Mouse (Mus musculus): ENCODE results near the gene Mccc1. TPM values are rescaled to one million over a fixed set of nuclear protein-coding genes. Genes with fewer than 3 reads are reported as not detected.

The Mccc1 gene
- polyA plus RNA-seq, 1 experiment from 2014 or later, result 37.6 TPM

GRCm38 (mm10) chr3:35954901-35955575 is 45.4 kb downstream of the Mccc1 start:
- DNase-seq (ENCODE audit: low spot score), result no peak
- Histone ChIP-seq H3K9me3 (replicated peaks) (no peaks in the 10 kb centered on the region), H3K27ac (replicated peaks) (no peak overlapping the region), H3K27me3 (ENCODE audit: low read depth, poor library complexity, severe bottlenecking) (no peaks in the 10 kb centered on the region), H3K36me3 (peaks cover 19% of the 10 kb centered on the region), H3K4me1 (no peaks in the 10 kb centered on the region), H3K4me3 (no peak overlapping the region)
- WGBS, result 93% methylated on average over 11 of the region's 11 CpGs

- Histone ChIP-seq H3K36me3 (peaks cover 9% of the 10 kb centered on the region; the same call in 1 of the 2 replicates), H3K27ac (replicated peaks) (no peak overlapping the region), H3K9me3 (replicated peaks) (no peaks in the 10 kb centered on the region), H3K4me1 (no peaks in the 10 kb centered on the region), H3K4me3 (no peak overlapping the region), H3K27me3 (ENCODE audit: low read depth, poor library complexity, severe bottlenecking) (no peaks in the 10 kb centered on the region)
- 88% methylated on average over 6 of the region's 6 CpGs for WGBS
- no peak for DNase-seq (ENCODE audit: low spot score)
Measured at GRCm38 (mm10) chr3:35953816-35954215, 46.7 kb downstream of the Mccc1 start.

- Histone ChIP-seq H3K27ac (replicated peaks) (no peak overlapping the region), H3K27me3 (ENCODE audit: low read depth, poor library complexity, severe bottlenecking) (no peaks in the 10 kb centered on the region), H3K9me3 (replicated peaks) (no peaks in the 10 kb centered on the region), H3K4me3 (no peak overlapping the region), H3K36me3 (0 out of 2 replicates have a peak, but pooled peaks cover 3% of the 10 kb centered on the region), H3K4me1 (no peaks in the 10 kb centered on the region)
- no peak for DNase-seq (ENCODE audit: low spot score)
- WGBS, result 53% methylated on average over 1 of the region's 1 CpGs
Measured at GRCm38 (mm10) chr3:35953184-35953583, 47.3 kb downstream of the Mccc1 start.

- H3K4me3 ChIP-seq, result no peak overlapping the region
- H3K27me3 ChIP-seq (ENCODE audit: low read depth, poor library complexity, severe bottlenecking), result no peaks in the 10 kb centered on the region
- WGBS, result 89% methylated on average over 7 of the region's 7 CpGs
- H3K27ac ChIP-seq (replicated peaks), result no peak overlapping the region
- H3K9me3 ChIP-seq (replicated peaks), result no peaks in the 10 kb centered on the region
- no peaks in the 10 kb centered on the region for H3K36me3 ChIP-seq
- H3K4me1 ChIP-seq, result no peaks in the 10 kb centered on the region
- no peak for DNase-seq (ENCODE audit: low spot score)
Measured at GRCm38 (mm10) chr3:35948197-35948596, 52.3 kb downstream of the Mccc1 start.

GRCm38 (mm10) chr3:35940520-35941135 is 59.9 kb downstream of the Mccc1 start:
- no peak for DNase-seq (ENCODE audit: low spot score)
- 83% methylated on average over 4 of the region's 4 CpGs for WGBS

GRCm38 (mm10) chr3:35940047-35940446 is 60.4 kb downstream of the Mccc1 start:
- 43% methylated on average over 2 of the region's 2 CpGs for WGBS

More at GRCm38 (mm10) chr3:35940520-35941135, 59.9 kb downstream of the Mccc1 start:
- no peaks in the 10 kb centered on the region for H3K27me3 ChIP-seq (ENCODE audit: low read depth, poor library complexity, severe bottlenecking)
- no peaks in the 10 kb centered on the region for H3K4me1 ChIP-seq
- H3K9me3 ChIP-seq (replicated peaks), result no peaks in the 10 kb centered on the region
- 0 out of 2 replicates have a peak, but pooled peaks cover 6% of the 10 kb centered on the region for H3K36me3 ChIP-seq
- H3K27ac ChIP-seq (replicated peaks), result no peak overlapping the region
- no peak overlapping the region for H3K4me3 ChIP-seq

GRCm38 (mm10) chr3:35937345-35937744 is 63.1 kb downstream of the Mccc1 start, which contains the start of gene Dcun1d1:
Gene Dcun1d1 (minus strand): TSS chr3:35937445.
- Histone ChIP-seq H3K9me3 (replicated peaks) (no peaks in the 10 kb centered on the region), H3K4me1 (peaks cover 10% of the 10 kb centered on the region), H3K36me3 (0 out of 2 replicates have a peak, but pooled peaks cover 6% of the 10 kb centered on the region), H3K27ac (replicated peaks) (no peak within 1 kb of the TSS), H3K27me3 (ENCODE audit: low read depth, poor library complexity, severe bottlenecking) (no peaks in the 10 kb centered on the region), H3K4me3 (no peak within 1 kb of the TSS)
- 89% methylated on average over 6 of the region's 6 CpGs for WGBS
- DNase-seq (ENCODE audit: low spot score), result no peak

More at GRCm38 (mm10) chr3:35940047-35940446, 60.4 kb downstream of the Mccc1 start:
- Histone ChIP-seq H3K27me3 (ENCODE audit: low read depth, poor library complexity, severe bottlenecking) (no peaks in the 10 kb centered on the region), H3K27ac (replicated peaks) (no peak overlapping the region), H3K9me3 (replicated peaks) (no peaks in the 10 kb centered on the region), H3K4me1 (no peaks in the 10 kb centered on the region), H3K36me3 (0 out of 2 replicates have a peak, but pooled peaks cover 6% of the 10 kb centered on the region), H3K4me3 (no peak overlapping the region)
- DNase-seq (ENCODE audit: low spot score), result no peak

- WGBS, result 1% methylated on average over 14 of the region's 14 CpGs
- peak; percentile 59 for DNase-seq (ENCODE audit: low spot score)
- Histone ChIP-seq H3K9me3 (replicated peaks) (no peaks in the 10 kb centered on the region), H3K4me3 (peak overlapping the region; percentile 89), H3K4me1 (peaks cover 33% of the 10 kb centered on the region), H3K27me3 (ENCODE audit: low read depth, poor library complexity, severe bottlenecking) (no peaks in the 10 kb centered on the region), H3K36me3 (0 out of 2 replicates have a peak, but pooled peaks cover 6% of the 10 kb centered on the region), H3K27ac (replicated peaks) (peak overlapping the region; percentile 97)
Measured at GRCm38 (mm10) chr3:35933405-35933777, 67.1 kb downstream of the Mccc1 start.

- H3K36me3 ChIP-seq, result 0 out of 2 replicates have a peak, but pooled peaks cover 4% of the 10 kb centered on the region
- 3% methylated on average over 39 of the region's 73 CpGs for WGBS
- peaks cover 33% of the 10 kb centered on the region for H3K4me1 ChIP-seq
- peak; percentile 84 for DNase-seq (ENCODE audit: low spot score)
- H3K9me3 ChIP-seq (replicated peaks), result no peaks in the 10 kb centered on the region
- no peaks in the 10 kb centered on the region for H3K27me3 ChIP-seq (ENCODE audit: low read depth, poor library complexity, severe bottlenecking)
- peak overlapping the region; percentile 97 for H3K27ac ChIP-seq (replicated peaks)
- H3K4me3 ChIP-seq, result peak overlapping the region; percentile 89
Measured at GRCm38 (mm10) chr3:35932735-35933404, 67.6 kb downstream of the Mccc1 start.

GRCm38 (mm10) chr3:35931896-35932727 is 68.4 kb downstream of the Mccc1 start:
- WGBS, result 2% methylated on average over 61 of the region's 65 CpGs
- Histone ChIP-seq H3K4me1 (peaks cover 33% of the 10 kb centered on the region), H3K36me3 (no peaks in the 10 kb centered on the region), H3K27ac (replicated peaks) (peak overlapping the region; percentile 97), H3K4me3 (peak overlapping the region; percentile 89), H3K27me3 (ENCODE audit: low read depth, poor library complexity, severe bottlenecking) (no peaks in the 10 kb centered on the region), H3K9me3 (replicated peaks) (no peaks in the 10 kb centered on the region)
- DNase-seq (ENCODE audit: low spot score), result peak; percentile 65

- no peaks in the 10 kb centered on the region for H3K27me3 ChIP-seq (ENCODE audit: low read depth, poor library complexity, severe bottlenecking)
- peak overlapping the region; percentile 97 for H3K27ac ChIP-seq (replicated peaks)
- H3K36me3 ChIP-seq, result no peaks in the 10 kb centered on the region
- no peaks in the 10 kb centered on the region for H3K9me3 ChIP-seq (replicated peaks)
- DNase-seq (ENCODE audit: low spot score), result no peak
- WGBS, result 49% methylated on average over 7 of the region's 7 CpGs
- peaks cover 33% of the 10 kb centered on the region for H3K4me1 ChIP-seq
- H3K4me3 ChIP-seq, result peak overlapping the region; percentile 89
Measured at GRCm38 (mm10) chr3:35931359-35931758, 69.1 kb downstream of the Mccc1 start.

GRCm38 (mm10) chr3:35929831-35930230 is 70.6 kb downstream of the Mccc1 start:
- DNase-seq (ENCODE audit: low spot score), result no peak
- peaks cover 33% of the 10 kb centered on the region for H3K4me1 ChIP-seq
- WGBS, result 75% methylated on average over 8 of the region's 8 CpGs
- no peaks in the 10 kb centered on the region for H3K9me3 ChIP-seq (replicated peaks)
- no peaks in the 10 kb centered on the region for H3K36me3 ChIP-seq
- H3K27me3 ChIP-seq (ENCODE audit: low read depth, poor library complexity, severe bottlenecking), result no peaks in the 10 kb centered on the region
- H3K4me3 ChIP-seq, result no peak overlapping the region
- H3K27ac ChIP-seq (replicated peaks), result no peak overlapping the region

All from midbrain, embryonic 10.5 days (tissue).